Mouse (Mus musculus) MEL (cell line): Measurements from ENCODE around the gene Wdr70. TPM values are rescaled to one million over a fixed set of nuclear protein-coding genes. Genes with fewer than 3 reads are reported as not detected.
A peak's percentile ranks its signal among the peaks of the same experiment; 100 is the strongest.

Source experiments
- DNase-seq: peaks from one replicate; pipeline ENCODE4 v3.0.0; 2011; ENCODE audit warnings: low read depth, low spot score
- H3K27ac ChIP-seq: 2 replicates; pipeline ENCODE4 v1.5.1; 2012; ENCODE audit warnings: low read depth, mild to moderate bottlenecking, control low read depth, low read length, moderate library complexity; ENCODE audit not compliant: control insufficient read depth
- H3K27me3 ChIP-seq, 2 experiments: fragments of 150-350 bp in 1 of 2; sonication (generic) in 1 of 2; 2 replicates each; pipeline ENCODE4 v1.6.1; 2012; ENCODE audit warnings: low read length in 2 of 2, mild to moderate bottlenecking in 2 of 2, improper control_type of control experiment in 1 of 2, moderate library complexity in 1 of 2; ENCODE audit not compliant: insufficient read depth in 2 of 2, control insufficient read depth in 1 of 2
- H3K36me3 ChIP-seq, 2 experiments: 2 replicates each; pipeline ENCODE4 v1.6.1; 2012 to 2014; ENCODE audit warnings: low read length in 2 of 2, improper control_type of control experiment in 1 of 2, inconsistent platforms in 1 of 2, mild to moderate bottlenecking in 1 of 2; ENCODE audit not compliant: insufficient read depth in 2 of 2, control insufficient read depth in 1 of 2
- H3K4me1 ChIP-seq, 2 experiments: fragments of 150-350 bp in 1 of 2; sonication (generic) in 1 of 2; 2 replicates each; pipeline ENCODE4 v1.6.1; 2012; ENCODE audit warnings: low read length in 2 of 2, improper control_type of control experiment in 1 of 2, mild to moderate bottlenecking in 1 of 2; ENCODE audit not compliant: insufficient read depth in 2 of 2, control insufficient read depth in 1 of 2
- H3K4me3 ChIP-seq, 2 experiments: fragments of 150-350 bp in 1 of 2; sonication (generic) in 1 of 2; 2 replicates each; pipeline ENCODE4 v1.5.1; 2012; ENCODE audit warnings: low read depth in 2 of 2, low read length in 2 of 2, mild to moderate bottlenecking in 2 of 2, moderate library complexity in 2 of 2, control low read depth in 1 of 2, improper control_type of control experiment in 1 of 2; ENCODE audit not compliant: control insufficient read depth in 1 of 2, insufficient read depth in 1 of 2
- H3K79me2 ChIP-seq: 2 replicates; pipeline ENCODE4 v1.6.1; 2012; ENCODE audit warnings: mild to moderate bottlenecking, low read length, moderate library complexity; ENCODE audit not compliant: control insufficient read depth, poor library complexity, insufficient read depth
- H3K9ac ChIP-seq: 2 replicates; pipeline ENCODE4 v1.6.1; 2012; ENCODE audit warnings: low read depth, mild to moderate bottlenecking, control low read depth, low read length, moderate library complexity; ENCODE audit not compliant: control insufficient read depth, poor library complexity, severe bottlenecking
- H3K9me3 ChIP-seq: fragments of 150-350 bp; sonication (generic); replicated peaks from 2 replicates; pipeline ENCODE4 v1.6.1; 2012; ENCODE audit warnings: mild to moderate bottlenecking, low read length, improper control_type of control experiment, moderate library complexity; ENCODE audit not compliant: insufficient read depth
- BHLHE40 ChIP-seq: IDR thresholded peaks from 2 replicates; pipeline ENCODE4 v1.6.1; 2012; ENCODE audit warnings: low read depth, mild to moderate bottlenecking, inconsistent platforms, low read length, improper control_type of control experiment, borderline replicate concordance
- CHD1 ChIP-seq: IDR thresholded peaks from 2 replicates; pipeline ENCODE4 v1.6.1; 2012; ENCODE audit warnings: low read depth, mild to moderate bottlenecking, inconsistent platforms, low read length, improper control_type of control experiment
- CHD2 ChIP-seq: IDR thresholded peaks from 2 replicates; pipeline ENCODE4 v1.6.1; 2011; ENCODE audit warnings: low read length, improper control_type of control experiment
- CTCF ChIP-seq, 3 experiments: IDR thresholded peaks in 2 of 3; conservative IDR thresholded peaks in 1 of 3; 2 replicates each; pipeline ENCODE4 v1.5.1; 2011 to 2012; ENCODE audit warnings: low read length in 3 of 3, low read depth in 2 of 3, mild to moderate bottlenecking in 2 of 3, improper control_type of control experiment in 1 of 3, inconsistent platforms in 1 of 3, mixed read lengths in 1 of 3, moderate library complexity in 1 of 3; ENCODE audit not compliant: control insufficient read depth in 1 of 3, insufficient read depth in 1 of 3, poor library complexity in 1 of 3, severe bottlenecking in 1 of 3
- E2F4 ChIP-seq: IDR thresholded peaks from 2 replicates; pipeline ENCODE4 v1.6.1; 2011; ENCODE audit warnings: low read depth, low read length, improper control_type of control experiment, borderline replicate concordance
- ELF1 ChIP-seq: IDR thresholded peaks from 2 replicates; pipeline ENCODE4 v1.6.1; 2014; ENCODE audit warnings: low read depth, mild to moderate bottlenecking, inconsistent platforms, low read length, improper control_type of control experiment, moderate library complexity
- ETS1 ChIP-seq: IDR thresholded peaks from 2 replicates; pipeline ENCODE4 v1.6.1; 2012; ENCODE audit warnings: low read depth, mild to moderate bottlenecking, inconsistent platforms, low read length, improper control_type of control experiment, moderate library complexity
- GABPA ChIP-seq: IDR thresholded peaks from 2 replicates; pipeline ENCODE4 v1.6.1; 2012; ENCODE audit warnings: low read depth, mild to moderate bottlenecking, inconsistent platforms, low read length, improper control_type of control experiment, moderate library complexity
- HCFC1 ChIP-seq: IDR thresholded peaks from 2 replicates; pipeline ENCODE4 v1.6.1; 2012; ENCODE audit warnings: low read depth, mild to moderate bottlenecking, inconsistent platforms, low read length, improper control_type of control experiment, moderate library complexity
- JUND ChIP-seq: IDR thresholded peaks from 2 replicates; pipeline ENCODE4 v1.6.1; 2011; ENCODE audit warnings: low read depth, mild to moderate bottlenecking, improper control_type of control experiment, low read length
- KAT2A ChIP-seq: conservative IDR thresholded peaks from 2 replicates; pipeline ENCODE4 v1.6.1; 2012; ENCODE audit warnings: low read depth, low read length, improper control_type of control experiment, inconsistent platforms
- MAX ChIP-seq: IDR thresholded peaks from 2 replicates; pipeline ENCODE4 v1.6.1; 2011; ENCODE audit warnings: low read length, improper control_type of control experiment
- MAZ ChIP-seq: IDR thresholded peaks from 2 replicates; pipeline ENCODE4 v1.6.1; 2012; ENCODE audit warnings: low read depth, mild to moderate bottlenecking, inconsistent platforms, low read length, improper control_type of control experiment
- MYB ChIP-seq: IDR thresholded peaks from 2 replicates; pipeline ENCODE4 v1.6.1; 2011; ENCODE audit warnings: mild to moderate bottlenecking, low read depth, low read length, improper control_type of control experiment
- NELFE ChIP-seq: IDR thresholded peaks from 2 replicates; pipeline ENCODE4 v1.6.1; 2011; ENCODE audit warnings: low read depth, low read length, improper control_type of control experiment
- NRF1 ChIP-seq: IDR thresholded peaks from 2 replicates; pipeline ENCODE4 v1.6.1; 2014; ENCODE audit warnings: low read depth, mild to moderate bottlenecking, inconsistent platforms, low read length, improper control_type of control experiment, moderate library complexity; ENCODE audit not compliant: poor library complexity, insufficient read depth, severe bottlenecking
- POLR2A ChIP-seq, 2 experiments: IDR thresholded peaks; 2 replicates each; pipeline ENCODE4 v1.6.1; 2011 to 2012; ENCODE audit warnings: low read length in 2 of 2, mild to moderate bottlenecking in 2 of 2, control low read depth in 1 of 2, improper control_type of control experiment in 1 of 2, low read depth in 1 of 2, moderate library complexity in 1 of 2; ENCODE audit not compliant: control insufficient read depth in 1 of 2, insufficient read depth in 1 of 2, poor library complexity in 1 of 2
- POLR2AphosphoS2 ChIP-seq: IDR thresholded peaks from 2 replicates; pipeline ENCODE4 v1.6.1; 2011; ENCODE audit warnings: low read length, improper control_type of control experiment
- POLR2AphosphoS5 ChIP-seq: IDR thresholded peaks from 2 replicates; pipeline ENCODE4 v1.6.1; 2012; ENCODE audit warnings: low read depth, borderline replicate concordance, mild to moderate bottlenecking, inconsistent platforms, low read length, moderate library complexity, mixed read lengths
- TAL1 ChIP-seq: IDR thresholded peaks from 2 replicates; pipeline ENCODE4 v1.6.1; 2012; ENCODE audit warnings: mild to moderate bottlenecking, inconsistent platforms, low read length, moderate library complexity, mixed read lengths
- UBTF ChIP-seq: IDR thresholded peaks from 2 replicates; pipeline ENCODE4 v1.6.1; 2012; ENCODE audit warnings: low read depth, mild to moderate bottlenecking, inconsistent platforms, low read length, improper control_type of control experiment, moderate library complexity, borderline replicate concordance; ENCODE audit not compliant: insufficient read depth
- ZC3H11A ChIP-seq: IDR thresholded peaks from 2 replicates; pipeline ENCODE4 v1.6.1; 2012; ENCODE audit warnings: low read depth, mild to moderate bottlenecking, inconsistent platforms, low read length, improper control_type of control experiment
- ZKSCAN1 ChIP-seq: IDR thresholded peaks from 2 replicates; pipeline ENCODE4 v1.6.1; 2012; ENCODE audit warnings: low read depth, mild to moderate bottlenecking, inconsistent platforms, low read length, improper control_type of control experiment, moderate library complexity
- ZMIZ1 ChIP-seq: IDR thresholded peaks from 2 replicates; pipeline ENCODE4 v1.6.1; 2012; ENCODE audit warnings: low read depth, mild to moderate bottlenecking, inconsistent platforms, low read length, improper control_type of control experiment, moderate library complexity
- polyA plus RNA-seq, 2 experiments: library from polyadenylated mRNA; stranded (reverse) in 1 of 2; unstranded in 1 of 2; fragments of >175 nt in 1 of 2; fragments of >200 nt in 1 of 2; gene quantifications; 2 replicates each; pipeline versions ENCODE4 v1.2.1 to v1.2.4; 2012; ENCODE audit warnings: low replicate concordance in 2 of 2, low read depth in 1 of 2; ENCODE audit not compliant: insufficient read length in 2 of 2, insufficient read depth in 1 of 2, missing spikeins in 1 of 2
- total RNA-seq: library from RNA; depleted of rRNA; stranded (reverse); fragments of 300-350 nt; gene quantifications from 2 replicates; pipeline ENCODE4 v1.2.3, GENCODE M21; 2012

Wdr70 gene
- total and polyA plus RNA-seq, 3 experiments: 40.7 to 48.8 TPM; not detected in 1

DNA sequence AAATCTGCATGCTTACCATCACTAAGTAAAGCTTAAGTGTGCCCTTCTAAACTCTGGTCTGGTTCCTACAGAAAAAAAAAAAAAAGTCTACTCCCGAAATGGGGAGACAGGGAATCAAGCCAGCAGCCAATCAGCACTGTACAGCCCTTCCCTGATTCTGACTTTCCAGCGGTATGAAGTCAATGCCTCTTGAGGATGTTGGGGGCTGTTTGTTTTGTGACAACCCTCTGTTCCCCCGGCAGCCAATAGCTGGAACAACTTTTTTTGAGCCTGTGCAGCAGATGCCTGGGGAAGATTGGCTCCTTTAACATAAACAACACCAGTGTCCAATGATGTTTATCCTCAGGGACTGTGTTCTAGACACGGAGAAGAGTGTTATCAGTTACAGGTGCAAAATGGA, 164.4 kb downstream of the Wdr70 start:
- Histone ChIP-seq H3K4me3 (no peak overlapping the region), H3K9ac (no peak overlapping the region), H3K36me3 (peaks cover 0 to 13% of the 10 kb centered on the region in 2 experiments; a peak in 2 of 4 replicates), H3K27ac (no peak overlapping the region), H3K9me3 (no peaks in the 10 kb centered on the region), H3K27me3 (no peaks in the 10 kb centered on the region), H3K4me1 (peaks cover 2 to 8% of the 10 kb centered on the region in 2 experiments; a peak in 2 of 4 replicates), H3K79me2 (no peaks in the 10 kb centered on the region)
- peak; percentile 19 for DNase-seq
- TF ChIP-seq POLR2AphosphoS2 (no peak), NRF1 (no peak), KAT2A (no peak), GABPA (no peak), HCFC1 (no peak), CHD2 (no peak)

- H3K79me2 ChIP-seq: no peaks in the 10 kb centered on the region
- H3K27me3 ChIP-seq: no peaks in the 10 kb centered on the region
- H3K27ac ChIP-seq: no peak overlapping the region
- peaks cover 0 to 13% of the 10 kb centered on the region in 2 experiments; a peak in 2 of 4 replicates for H3K36me3 ChIP-seq
- no peak overlapping the region for H3K4me3 ChIP-seq
- no peak overlapping the region for H3K9ac ChIP-seq
- H3K9me3 ChIP-seq: no peaks in the 10 kb centered on the region
- TF ChIP-seq ZC3H11A (no peak), ZMIZ1 (no peak), NRF1 (no peak)
- no peak for DNase-seq
- peaks cover 2 to 8% of the 10 kb centered on the region in 2 experiments; a peak in 2 of 4 replicates for H3K4me1 ChIP-seq
These were observed 164.9 kb downstream of the Wdr70 start for GRCm38 (mm10) chr15:7934105-7934504.

DNA sequence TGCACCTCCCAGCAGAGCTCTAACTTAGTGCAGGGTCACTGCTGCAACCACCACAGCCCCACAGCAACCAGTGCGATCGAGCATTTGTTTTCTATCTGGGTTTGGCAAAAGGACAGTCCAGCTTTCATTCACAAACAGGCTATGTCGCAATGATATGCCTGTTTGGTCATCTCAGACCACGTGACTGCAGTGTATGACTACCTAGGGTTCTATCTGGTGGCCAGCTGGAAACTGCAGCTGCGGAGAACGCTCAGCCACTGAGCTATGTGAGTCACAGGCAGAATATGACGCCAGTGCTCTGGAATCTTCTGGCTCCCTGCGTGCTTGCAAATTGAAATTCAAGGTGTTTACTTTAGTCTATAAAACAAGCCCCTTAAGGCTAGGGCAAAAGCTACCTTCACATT, 167.4 kb downstream of the Wdr70 start:
- TF ChIP-seq TAL1 (no peak), POLR2AphosphoS2 (no peak), MAZ (no peak), E2F4 (no peak), POLR2A (IDR thresholded peaks at IDR 0.05; ENCODE audit: control insufficient read depth in 1 of 2, insufficient read depth in 1 of 2, low read depth in 1 of 2, low read length in 2 of 2, poor library complexity in 1 of 2) (no peak), MAX (no peak), ZKSCAN1 (no peak), ELF1 (no peak), CTCF (IDR thresholded peaks at IDR 0.05 in 2 of 3, conservative IDR thresholded peaks at IDR 0.05 in 1 of 3; ENCODE audit: control insufficient read depth in 1 of 3, insufficient read depth in 1 of 3, low read depth in 2 of 3, low read length in 3 of 3, poor library complexity in 1 of 3, severe bottlenecking in 1 of 3) (no peak), POLR2AphosphoS5 (no peak), JUND (no peak), CHD1 (no peak), MYB (no peak), UBTF (no peak), ZC3H11A (no peak), NRF1 (no peak), BHLHE40 (no peak), NELFE (no peak), ETS1 (no peak)
- H3K9ac ChIP-seq: no peak overlapping the region
- H3K27me3 ChIP-seq: no peaks in the 10 kb centered on the region
- H3K79me2 ChIP-seq: no peaks in the 10 kb centered on the region
- no peak overlapping the region for H3K27ac ChIP-seq
- no peak overlapping the region for H3K4me3 ChIP-seq
- peaks cover 2 to 8% of the 10 kb centered on the region in 2 experiments; a peak in 2 of 4 replicates for H3K4me1 ChIP-seq
- H3K9me3 ChIP-seq: no peaks in the 10 kb centered on the region
- no peak for DNase-seq
- peaks cover 0 to 13% of the 10 kb centered on the region in 2 experiments; a peak in 2 of 4 replicates for H3K36me3 ChIP-seq
